Mouse (Mus musculus): ENCODE data around the gene Prkce.

Prkce gene

DNA sequence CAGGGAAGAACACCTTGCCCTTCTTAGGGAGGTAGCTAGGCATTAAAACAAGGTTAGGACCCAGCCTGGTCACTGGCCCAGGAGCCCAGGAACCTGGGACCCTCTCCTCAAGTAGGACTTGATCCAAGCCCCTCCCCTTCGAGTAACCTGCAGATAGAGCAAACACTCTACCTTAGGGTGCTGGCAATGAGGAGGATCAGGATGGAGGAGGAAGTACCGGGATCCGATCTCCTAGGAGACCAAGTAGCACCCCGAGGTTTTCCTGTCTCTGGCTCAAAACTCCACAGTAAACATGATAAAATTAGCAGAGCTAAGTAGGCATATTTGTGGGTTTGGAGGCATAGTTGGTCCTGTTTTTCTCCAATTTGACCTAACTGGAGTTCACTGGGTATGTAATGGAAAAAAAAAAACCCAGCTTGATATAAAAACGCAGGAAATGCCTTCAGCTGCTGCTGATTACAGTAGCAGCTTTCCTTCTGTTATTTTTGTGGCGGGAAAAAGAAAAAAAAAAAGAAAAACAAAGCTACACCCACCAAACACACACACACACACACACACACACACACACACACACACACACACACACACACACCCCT lies 425.5 kb downstream of the Prkce start:
- CTCF ChIA-PET = interaction anchor here in 3 of 4 experiments (0.7 to 1.1 kb wide), 4 partner anchors 9 to 70 kb away, joined by 3 to 15 read pairs (median 4); no protein-coding TSS in a partner anchor
- POLR2A ChIA-PET = interaction anchor here in 1 of 4 experiments (0.6 to 1.5 kb wide), 4 partner anchors 26 to 1024 kb away, joined by 3 to 4 read pairs (median 4); no protein-coding TSS in a partner anchor

DNA sequence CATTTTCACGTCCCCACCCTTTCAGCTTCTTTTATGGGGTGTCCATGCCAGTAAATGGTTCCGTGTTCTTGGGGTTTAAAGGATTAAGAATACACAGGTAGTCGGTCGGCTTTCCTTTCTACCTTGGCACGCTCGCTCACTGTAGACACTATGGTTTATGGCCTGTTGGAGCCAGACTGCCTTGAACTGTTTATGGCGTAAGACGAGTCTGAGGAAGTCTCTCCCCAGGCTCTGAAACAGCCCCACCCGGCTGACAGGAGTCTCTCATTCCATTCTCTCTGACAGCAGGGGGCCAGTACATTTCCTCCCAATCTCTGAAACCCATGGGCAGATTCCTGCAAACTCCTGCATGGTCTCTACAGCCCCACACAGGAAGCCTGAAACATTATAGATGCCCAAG lies 427.9 kb downstream of the Prkce start:
- ChIA-PET CTCF (no interaction called here), POLR2A (interaction anchor here in 1 of 4 experiments (0.8 kb wide), 1 partner anchor 30 kb away, joined by 3 read pairs; no protein-coding TSS in a partner anchor)

DNA sequence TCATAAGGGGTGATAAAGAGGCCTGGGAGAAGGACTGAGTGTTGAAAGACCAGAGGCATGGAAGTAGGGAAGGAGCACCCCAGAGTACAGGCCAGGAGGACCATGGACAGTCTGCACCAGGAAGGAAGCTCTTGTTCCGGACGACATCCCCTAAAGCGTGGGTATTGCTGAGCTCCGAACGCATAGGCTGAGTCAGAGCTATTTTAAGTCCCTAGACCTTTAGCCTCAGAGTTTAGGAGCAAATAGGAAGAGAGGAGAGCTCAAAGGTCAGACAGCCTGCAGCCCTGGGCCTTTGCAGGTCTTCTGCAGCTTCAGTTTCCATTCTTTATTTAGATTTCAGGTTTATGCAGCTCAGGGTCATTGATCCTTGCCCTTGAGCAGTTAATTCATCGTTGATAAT lies 433.5 kb downstream of the Prkce start:
- ChIA-PET POLR2A (interaction anchor here in 2 of 4 experiments (0.6 to 0.8 kb wide), 2 partner anchors 12 to 300 kb away, joined by 3 to 4 read pairs; no protein-coding TSS in a partner anchor), CTCF (interaction anchor here in 2 of 4 experiments (0.6 kb wide), 2 partner anchors 561 to 967 kb away, joined by 4 read pairs; no protein-coding TSS in a partner anchor)

DNA sequence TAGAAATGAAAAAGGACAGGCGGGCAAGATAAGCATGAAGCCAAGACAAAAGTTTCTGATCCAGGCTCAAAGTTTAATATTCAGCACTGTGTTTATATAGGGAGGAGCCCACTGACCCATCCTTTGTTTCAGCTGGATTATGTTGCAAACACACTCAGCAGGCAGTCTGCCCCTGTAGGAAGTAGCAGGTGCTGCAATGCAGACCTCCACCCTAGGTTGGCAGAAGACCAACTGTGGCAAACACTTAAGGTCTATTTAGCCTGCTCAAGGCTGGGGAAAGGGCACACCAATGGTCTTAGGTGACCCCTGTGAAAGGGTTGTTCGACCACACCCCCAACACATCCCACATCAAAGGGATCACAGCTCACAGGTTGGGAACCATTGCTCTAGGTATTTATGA lies 434.3 kb downstream of the Prkce start:
- ChIA-PET POLR2A (no interaction called here), CTCF (interaction anchor here in 2 of 4 experiments (0.6 to 1.1 kb wide), 2 partner anchors 40 to 176 kb away, joined by 3 read pairs; no protein-coding TSS in a partner anchor)

DNA sequence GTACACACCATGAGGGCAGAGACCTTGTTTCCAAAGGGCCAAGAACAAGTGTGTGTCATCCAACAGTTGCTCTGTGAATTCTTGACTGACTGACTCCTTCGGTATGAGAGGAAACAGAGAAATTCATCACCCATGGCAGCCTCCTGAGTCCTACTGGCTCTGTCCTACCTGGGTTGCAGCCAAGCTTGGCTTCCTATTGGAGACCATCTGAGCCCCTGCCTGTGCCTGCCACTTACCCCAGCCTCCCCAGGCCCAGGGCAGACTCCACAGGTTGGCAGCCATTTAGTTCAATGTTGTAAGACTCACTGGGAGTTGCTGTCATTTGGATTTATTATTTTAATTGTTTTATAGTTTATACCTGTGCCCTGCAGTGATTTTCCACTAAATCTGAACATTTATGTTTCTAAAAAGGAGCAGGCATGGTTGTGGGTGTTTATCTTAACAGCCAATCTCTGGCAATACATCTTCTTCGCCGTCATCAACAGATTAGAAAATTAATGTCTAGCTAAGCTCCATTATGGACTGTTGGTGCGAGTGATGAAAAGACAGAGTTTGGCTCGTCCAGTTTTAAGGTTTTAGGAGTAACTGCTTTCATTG lies 436.4 kb downstream of the Prkce start:
- CTCF ChIA-PET = no interaction called here
- POLR2A ChIA-PET = interaction anchor here in 1 of 4 experiments (1.6 kb wide), 1 partner anchor 11 kb away, joined by 3 read pairs; no protein-coding TSS in a partner anchor

DNA sequence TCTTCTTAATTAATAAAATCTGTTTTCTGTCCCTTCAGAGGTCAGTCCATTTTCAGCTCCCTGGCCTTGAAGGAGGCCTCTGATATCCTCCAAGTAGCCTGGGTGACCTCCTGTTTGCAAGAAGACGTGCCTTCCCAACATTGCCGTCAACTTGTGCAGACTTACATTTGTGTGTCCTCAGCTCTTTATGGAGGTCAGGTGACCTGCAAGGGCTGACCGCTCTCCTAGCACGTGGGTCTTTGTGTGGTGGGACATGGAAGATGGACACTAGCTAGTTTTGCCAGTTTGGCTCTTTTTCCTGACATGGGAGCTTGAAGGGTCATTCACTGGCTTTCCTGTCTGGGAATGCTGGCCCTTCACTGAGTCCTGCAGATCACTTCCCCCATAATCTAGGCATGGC lies 440.4 kb downstream of the Prkce start:
- POLR2A ChIA-PET = no interaction called here
- CTCF ChIA-PET = interaction anchor here in 1 of 4 experiments (1.0 kb wide), 1 partner anchor 137 kb away, joined by 3 read pairs; no protein-coding TSS in a partner anchor

DNA sequence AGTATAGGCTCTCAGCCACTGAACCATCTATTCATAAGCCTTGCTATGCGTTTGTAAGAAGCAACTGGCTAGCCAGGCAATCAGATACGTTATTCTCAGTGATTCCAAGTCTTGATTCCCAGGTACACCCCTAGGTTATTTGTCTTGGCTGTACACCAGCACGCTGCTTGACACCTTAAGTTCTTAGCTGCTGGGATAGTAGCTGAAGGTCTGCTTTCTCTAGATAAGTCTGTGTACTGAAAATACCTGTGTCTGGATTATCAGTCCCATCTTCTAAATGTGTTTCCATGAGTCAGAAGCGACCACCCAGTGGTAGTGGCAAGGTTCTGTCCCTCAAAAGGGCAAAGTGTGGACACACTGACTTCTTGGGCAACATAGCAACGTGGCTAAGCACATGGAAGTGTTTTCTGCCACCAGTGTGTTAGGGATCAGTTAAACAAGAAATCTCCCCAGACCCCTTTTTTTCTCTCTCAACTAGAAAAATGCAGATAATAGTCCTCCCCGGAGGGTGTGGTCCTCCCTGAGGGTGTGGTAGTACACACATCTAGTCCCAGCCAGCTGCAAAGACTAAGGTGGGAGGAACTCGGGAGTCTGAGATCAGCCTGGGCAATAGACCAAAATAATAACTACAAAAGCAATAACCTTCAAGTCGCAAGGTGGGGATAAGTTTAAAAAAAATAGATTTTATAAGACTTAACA lies 442.8 kb downstream of the Prkce start:
- ChIA-PET CTCF (interaction anchor here in 1 of 4 experiments (0.6 kb wide), 1 partner anchor 32 kb away, joined by 3 read pairs; no protein-coding TSS in a partner anchor), POLR2A (interaction anchor here in 2 of 4 experiments (0.6 to 1.0 kb wide), 2 partner anchors 12 to 104 kb away, joined by 3 read pairs; no protein-coding TSS in a partner anchor)

DNA sequence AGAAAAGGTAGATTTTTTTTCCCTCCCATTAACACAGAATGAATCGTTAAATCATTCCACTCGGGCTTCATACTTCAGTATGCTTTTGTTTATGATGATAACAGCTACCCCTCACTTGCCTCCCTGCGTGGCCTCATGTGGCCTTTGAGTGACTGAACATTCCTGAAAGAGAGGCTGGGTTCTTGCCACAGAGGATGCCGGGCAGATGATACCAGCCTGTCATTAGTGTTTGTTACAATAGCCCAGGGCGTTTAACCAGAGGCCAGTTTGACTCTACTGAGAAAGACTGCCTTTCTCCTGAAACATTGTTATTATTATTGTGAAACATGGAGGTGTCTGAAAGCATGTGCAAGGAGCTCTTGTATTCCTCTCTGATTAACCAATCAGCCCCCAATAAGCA lies 444.2 kb downstream of the Prkce start:
- CTCF ChIA-PET = no interaction called here
- POLR2A ChIA-PET = interaction anchor here in 2 of 4 experiments (0.6 to 1.2 kb wide), 5 partner anchors 11 to 489 kb away, joined by 3 to 8 read pairs (median 4); no protein-coding TSS in a partner anchor

DNA sequence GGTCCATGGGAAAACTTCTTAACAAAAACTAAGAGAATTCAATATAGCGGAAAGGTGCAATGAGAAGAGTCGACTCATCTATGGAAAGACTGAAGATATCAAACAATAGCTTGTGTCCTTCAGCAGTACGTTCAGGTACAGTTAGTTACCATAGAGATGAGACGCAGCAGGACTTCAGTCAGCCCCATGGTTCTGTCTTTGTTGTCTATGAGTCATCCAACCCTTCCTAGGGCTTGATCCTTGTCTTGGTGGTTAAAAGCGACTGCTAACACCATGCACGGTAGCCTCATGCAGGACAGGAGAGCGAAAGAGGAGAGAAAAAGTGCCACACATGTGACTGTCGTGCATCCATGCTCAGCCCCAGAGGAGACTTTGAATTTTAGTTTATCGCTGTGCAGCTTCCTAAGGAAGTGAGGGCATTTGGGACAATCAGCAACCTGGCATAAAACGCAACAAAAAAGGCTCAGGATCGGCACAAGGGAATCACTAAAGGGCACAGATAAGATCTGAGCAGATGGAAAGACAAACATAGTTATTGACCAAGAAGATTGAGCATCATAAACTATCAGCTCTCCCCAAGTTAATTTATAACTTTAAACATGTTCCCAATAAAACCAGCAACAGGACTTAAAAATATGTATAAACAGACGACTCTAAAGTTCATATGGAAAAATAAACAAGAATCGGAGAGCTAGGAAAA lies 448.2 kb downstream of the Prkce start:
- CTCF ChIA-PET = interaction anchor here in 1 of 4 experiments (0.6 kb wide), 1 partner anchor 360 kb away, joined by 3 read pairs; no protein-coding TSS in a partner anchor
- POLR2A ChIA-PET = interaction anchor here in 2 of 4 experiments (0.6 to 1.5 kb wide), 6 partner anchors 10 to 1241 kb away, joined by 3 read pairs; no protein-coding TSS in a partner anchor

DNA sequence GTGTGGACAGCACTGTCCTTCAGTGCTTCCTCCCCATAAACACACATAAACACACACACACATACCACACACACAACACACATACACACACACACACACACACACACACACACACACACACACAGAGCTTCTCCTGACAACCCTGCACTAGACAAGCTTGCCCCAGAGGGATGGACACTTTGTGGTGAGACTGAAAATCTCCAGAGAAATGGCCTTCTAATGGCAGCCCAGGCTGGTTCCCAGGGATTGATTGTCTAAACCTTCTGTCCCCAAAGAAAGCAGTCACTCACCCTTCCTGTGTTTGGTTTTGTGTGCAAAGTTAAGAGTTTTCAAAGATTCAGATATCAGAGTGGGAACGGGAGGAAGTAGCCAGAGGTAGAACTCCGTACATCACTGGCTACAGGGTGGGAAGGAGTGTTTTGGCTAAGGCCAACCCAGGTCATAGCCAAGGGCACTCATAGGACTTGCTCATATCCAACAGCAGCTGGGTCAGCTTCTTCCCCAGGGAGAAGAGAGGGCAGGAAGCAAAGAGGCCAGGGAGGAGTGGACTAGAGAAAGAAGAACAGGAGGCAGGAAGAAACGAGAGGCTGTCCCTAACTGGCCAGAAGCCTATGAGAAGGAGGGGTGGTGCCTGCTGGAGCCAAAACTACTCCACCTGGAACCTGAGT lies 450.1 kb downstream of the Prkce start:
- CTCF ChIA-PET = no interaction called here

DNA sequence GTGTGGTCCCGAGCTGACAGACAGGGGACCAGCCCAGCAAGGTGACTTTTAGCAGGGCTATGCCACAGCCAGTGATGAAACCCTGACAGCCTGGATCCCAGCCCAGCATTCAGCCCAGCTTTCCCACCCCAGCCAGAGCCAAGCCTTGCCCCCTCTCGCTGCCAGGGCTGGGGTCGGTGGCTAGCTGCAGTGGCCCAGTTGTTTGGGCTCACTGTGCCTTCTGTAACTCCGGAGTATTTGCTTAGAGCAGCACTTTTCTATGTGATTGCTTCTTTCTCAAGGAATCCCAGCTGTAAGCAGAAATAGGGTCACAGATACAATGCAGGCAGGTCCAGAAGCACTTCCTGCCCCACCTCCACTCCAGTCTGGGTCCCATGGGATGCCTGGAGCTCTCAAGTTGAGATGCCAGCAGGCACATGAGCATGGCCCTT lies 450.9 kb downstream of the Prkce start:
- POLR2A ChIA-PET = interaction anchor here in 2 of 4 experiments (0.7 to 1.6 kb wide), 4 partner anchors 8 to 26 kb away, joined by 3 to 4 read pairs (median 3); no protein-coding TSS in a partner anchor
- CTCF ChIA-PET = no interaction called here

More for the DNA sequence above, 450.1 kb downstream of the Prkce start:
- POLR2A ChIA-PET = interaction anchor here in 2 of 4 experiments (0.7 to 0.8 kb wide), 3 partner anchors 9 to 92 kb away, joined by 3 to 4 read pairs (median 3); no protein-coding TSS in a partner anchor

DNA sequence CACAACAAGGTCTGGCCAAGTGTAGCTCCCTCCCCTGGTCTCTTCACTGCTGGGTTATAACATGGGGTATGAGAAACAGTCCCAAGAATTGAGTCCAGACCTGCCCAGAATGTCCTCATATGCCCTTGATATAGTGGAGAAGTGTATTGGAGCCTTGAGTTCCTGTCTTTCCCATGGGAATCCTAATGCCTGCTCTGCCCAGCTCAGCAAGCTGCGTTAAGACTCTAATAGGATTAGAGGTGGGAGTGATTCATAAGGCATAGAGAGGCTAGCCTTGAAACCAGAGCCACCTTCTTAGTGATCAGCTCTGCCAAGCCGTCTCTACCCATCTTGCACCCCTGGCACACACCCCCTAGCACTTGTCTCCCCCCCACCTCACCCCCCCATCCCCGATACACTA lies 455.3 kb downstream of the Prkce start:
- ChIA-PET POLR2A (interaction anchor here in 1 of 4 experiments (0.6 to 1.2 kb wide), 2 partner anchors 12 to 121 kb away, joined by 3 to 5 read pairs; no protein-coding TSS in a partner anchor), CTCF (interaction anchor here in 1 of 4 experiments (0.6 to 0.7 kb wide), 2 partner anchors 11 to 1433 kb away, joined by 3 to 5 read pairs; no protein-coding TSS in a partner anchor)

DNA sequence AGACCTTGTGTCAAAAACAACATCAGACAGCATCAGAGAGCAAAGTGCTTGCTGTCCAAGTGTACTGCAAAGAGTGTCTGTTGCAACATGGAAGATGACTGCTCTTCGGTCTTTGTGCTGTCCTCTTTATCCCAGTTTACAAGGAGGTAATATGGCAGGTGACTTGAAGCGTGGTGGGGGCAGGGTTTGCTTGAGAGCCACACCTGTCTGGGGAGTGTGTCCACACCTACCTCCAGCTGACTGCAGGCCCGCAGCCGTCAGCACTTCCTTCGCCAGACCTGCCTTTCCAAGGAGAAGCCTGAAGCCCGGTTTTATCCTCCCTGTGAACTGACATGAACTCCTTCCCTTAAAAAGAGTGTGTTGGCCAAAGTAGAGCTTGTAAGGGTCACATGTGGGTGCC lies 458.9 kb downstream of the Prkce start:
- POLR2A ChIA-PET = interaction anchor here in 2 of 4 experiments (1.0 to 1.5 kb wide), 4 partner anchors 8 to 149 kb away, joined by 3 read pairs; no protein-coding TSS in a partner anchor
- CTCF ChIA-PET = interaction anchor here in 2 of 4 experiments (0.7 to 1.1 kb wide), 3 partner anchors 71 to 206 kb away, joined by 3 to 10 read pairs (median 3); no protein-coding TSS in a partner anchor

DNA sequence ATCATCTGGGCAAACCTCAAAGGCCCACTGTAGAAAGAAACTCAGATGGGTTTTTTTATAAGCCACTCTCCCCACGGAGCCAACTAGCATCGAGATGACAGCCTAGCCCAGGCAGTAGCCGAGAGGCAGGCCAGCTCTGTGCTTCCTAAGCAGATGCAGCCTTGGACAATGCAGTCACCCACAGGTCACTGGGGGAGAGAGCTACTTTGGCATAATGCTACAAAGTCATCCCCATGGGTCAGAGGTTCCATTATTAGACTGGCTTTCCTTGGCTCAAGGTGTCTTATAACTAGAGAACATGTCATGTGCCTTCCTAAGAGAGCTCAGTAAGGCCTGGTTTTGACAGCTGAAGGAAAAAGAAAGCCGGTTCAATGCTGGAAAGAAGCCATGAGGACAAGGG lies 465.5 kb downstream of the Prkce start:
- POLR2A ChIA-PET = interaction anchor here in 1 of 4 experiments (0.6 kb wide), 1 partner anchor 16 kb away, joined by 5 read pairs; no protein-coding TSS in a partner anchor
- CTCF ChIA-PET = interaction anchor here in 1 of 4 experiments (0.6 kb wide), 2 partner anchors 10 to 46 kb away, joined by 5 to 8 read pairs; no protein-coding TSS in a partner anchor

DNA sequence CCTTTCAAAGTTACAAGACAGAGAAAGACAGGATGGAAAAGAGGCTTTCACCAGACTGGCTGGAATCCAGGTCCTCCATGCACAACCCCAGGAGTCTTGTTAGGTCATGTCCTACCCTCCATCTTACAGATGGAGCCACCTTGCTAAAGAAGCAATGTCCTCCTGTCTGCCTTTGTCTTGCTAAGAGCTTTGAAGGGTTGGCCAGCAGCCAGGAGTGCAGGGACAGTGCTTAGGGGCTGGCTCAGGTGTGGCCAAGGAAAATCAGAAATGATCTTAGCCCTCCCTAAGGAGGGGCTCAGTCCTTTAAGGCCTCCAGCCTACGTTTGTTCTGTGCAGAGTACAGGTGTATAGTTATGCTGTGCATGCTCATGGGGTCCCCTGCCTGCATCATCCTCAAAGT lies 469.7 kb downstream of the Prkce start:
- CTCF ChIA-PET = no interaction called here
- POLR2A ChIA-PET = no interaction called here

DNA sequence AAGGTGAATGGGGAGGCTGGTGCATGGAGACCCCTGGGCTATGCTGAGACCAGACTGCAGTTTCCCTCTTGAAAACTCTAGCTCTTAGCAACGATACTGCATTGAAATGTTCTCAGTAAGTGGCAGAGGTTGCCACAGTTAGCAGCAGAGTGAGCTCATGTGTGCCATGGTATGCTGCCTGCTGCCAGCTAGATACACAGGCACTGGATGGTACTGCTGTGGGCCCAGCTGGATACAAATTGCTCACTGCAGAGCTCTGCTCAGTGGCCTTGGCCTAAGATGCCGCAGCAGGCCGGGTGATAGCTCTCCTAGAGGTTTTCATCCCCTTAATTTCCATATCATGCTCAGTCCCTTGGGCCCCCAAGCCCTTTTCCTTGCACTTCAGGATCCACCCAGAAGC lies 471.7 kb downstream of the Prkce start:
- POLR2A ChIA-PET = interaction anchor here in 1 of 4 experiments (1.1 to 1.2 kb wide), 2 partner anchors 11 to 30 kb away, joined by 3 read pairs; no protein-coding TSS in a partner anchor
- CTCF ChIA-PET = no interaction called here

DNA sequence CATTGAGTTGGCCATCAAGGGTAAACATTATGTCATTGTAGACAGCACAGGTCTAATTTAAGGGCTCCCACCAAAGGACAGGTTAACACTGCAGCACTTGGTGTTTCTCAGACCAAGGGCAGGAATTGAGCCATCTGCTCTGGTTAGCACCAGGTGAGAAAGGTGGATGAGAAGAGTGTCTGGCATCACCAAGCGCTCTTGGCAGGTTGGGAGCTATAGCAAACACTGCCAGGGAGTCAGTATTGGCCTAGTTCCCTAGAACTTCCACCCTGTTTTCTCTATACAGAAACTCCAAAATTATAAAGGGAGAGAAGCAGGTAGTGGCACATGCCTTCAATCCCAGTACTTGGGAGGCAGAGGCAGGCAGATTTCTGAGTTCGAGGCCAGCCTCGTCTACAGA lies 479.6 kb downstream of the Prkce start:
- ChIA-PET POLR2A (no interaction called here), CTCF (no interaction called here)

All from embryonic stem cell, embryonic (primary cell).